Mouse (Mus musculus) liver, embryonic 15.5 days (tissue): ENCODE measurements around the gene Mef2d. TPM values are rescaled to one million over a fixed set of nuclear protein-coding genes. Genes with fewer than 3 reads are reported as not detected.

Experiments
- ATAC-seq: fragments of 200-750 bp; cut with Nextera tagmentation; 2 replicates; pipeline ENCODE4 v1.8.0; 2017; ENCODE audit warnings: moderate number of reproducible peaks, mild to moderate bottlenecking, moderate library complexity; ENCODE audit not compliant: insufficient read depth
- H3K27ac ChIP-seq: fragments of 300-500 bp; sonication (generic); replicated peaks from 2 replicates; pipeline ENCODE4 v1.5.1; 2015; ENCODE audit warnings: mild to moderate bottlenecking, inconsistent platforms
- H3K27me3 ChIP-seq: fragments of 300-500 bp; sonication (generic); 2 replicates; pipeline ENCODE4 v1.6.1; 2015; ENCODE audit warnings: mild to moderate bottlenecking, inconsistent platforms
- H3K36me3 ChIP-seq: fragments of 300-500 bp; sonication (generic); replicated peaks from 2 replicates; pipeline ENCODE4 v1.6.1; 2015; ENCODE audit warnings: moderate library complexity, mild to moderate bottlenecking, inconsistent platforms
- H3K4me1 ChIP-seq: fragments of 300-500 bp; sonication (generic); replicated peaks from 2 replicates; pipeline ENCODE4 v1.6.1; 2015; ENCODE audit warnings: inconsistent platforms
- H3K4me2 ChIP-seq: fragments of 300-500 bp; sonication (generic); 2 replicates; pipeline ENCODE4 v1.6.1; 2015; ENCODE audit warnings: moderate library complexity, mild to moderate bottlenecking, inconsistent platforms
- H3K4me3 ChIP-seq: fragments of 300-500 bp; sonication (generic); replicated peaks from 2 replicates; pipeline ENCODE4 v1.5.1; 2015; ENCODE audit warnings: mild to moderate bottlenecking, inconsistent platforms
- H3K9ac ChIP-seq: fragments of 300-500 bp; sonication (generic); 2 replicates; pipeline ENCODE4 v1.6.1; 2015; ENCODE audit warnings: moderate library complexity, mild to moderate bottlenecking, inconsistent platforms
- H3K9me3 ChIP-seq: fragments of 300-500 bp; sonication (generic); replicated peaks from 2 replicates; pipeline ENCODE4 v1.6.1; 2016; ENCODE audit warnings: inconsistent platforms
- WGBS: fragments of 180-500 bp; shearing (Covaris S2); methylation state at CpG from one replicate; pipeline ENCODE4 v1.1.7; 2015; ENCODE audit warnings: mixed read lengths; ENCODE audit not compliant: insufficient replicate concordance; 5-methylcytosine and 5-hydroxymethylcytosine counted together
- polyA plus RNA-seq: library from polyadenylated mRNA; unstranded; fragments of >200 nt; fragmentation: Nextera tagmentation; extraction: Ambion mirVana; gene quantifications from 2 replicates; pipeline ENCODE4 v1.2.1, GENCODE M21; 2015

The Mef2d gene
- polyA plus RNA-seq, 1 experiment from 2014 or later = 6.8 TPM

DNA sequence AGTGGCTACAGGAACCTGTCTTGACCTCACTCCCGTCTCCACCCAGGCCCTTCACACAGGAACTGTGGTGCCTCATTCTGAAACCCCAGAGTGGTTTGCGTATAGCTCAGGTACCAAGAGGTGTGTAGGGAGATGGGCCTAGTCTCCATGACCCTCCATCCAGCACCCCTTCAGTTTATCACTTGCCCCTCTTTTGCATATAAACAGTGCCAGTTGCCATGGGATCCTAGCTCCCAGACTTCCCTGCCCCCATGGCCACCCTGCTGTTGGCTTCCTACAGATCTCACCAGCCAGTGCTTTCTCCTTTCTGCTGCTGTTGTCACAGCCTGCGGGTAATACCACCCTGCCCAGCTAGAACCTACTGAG is 8.8 kb downstream of the Mef2d start:
- no peak for ATAC-seq
- 0 out of 2 replicates have a peak overlapping the region, but pooled peaks have one; percentile 43 for H3K4me2 ChIP-seq
- H3K9me3 ChIP-seq = no peaks in the 10 kb centered on the region
- peak overlapping the region; percentile 96; the same call in 1 of the 2 replicates for H3K27ac ChIP-seq
- peaks cover 8% of the 10 kb centered on the region for H3K36me3 ChIP-seq
- no peaks in the 10 kb centered on the region for H3K27me3 ChIP-seq
- H3K4me3 ChIP-seq = no peak overlapping the region
- H3K4me1 ChIP-seq = peaks cover 64% of the 10 kb centered on the region
- WGBS = 60% methylated on average over 3 of the region's 3 CpGs
- 0 out of 2 replicates have a peak overlapping the region, but pooled peaks have one; percentile 39 for H3K9ac ChIP-seq

DNA sequence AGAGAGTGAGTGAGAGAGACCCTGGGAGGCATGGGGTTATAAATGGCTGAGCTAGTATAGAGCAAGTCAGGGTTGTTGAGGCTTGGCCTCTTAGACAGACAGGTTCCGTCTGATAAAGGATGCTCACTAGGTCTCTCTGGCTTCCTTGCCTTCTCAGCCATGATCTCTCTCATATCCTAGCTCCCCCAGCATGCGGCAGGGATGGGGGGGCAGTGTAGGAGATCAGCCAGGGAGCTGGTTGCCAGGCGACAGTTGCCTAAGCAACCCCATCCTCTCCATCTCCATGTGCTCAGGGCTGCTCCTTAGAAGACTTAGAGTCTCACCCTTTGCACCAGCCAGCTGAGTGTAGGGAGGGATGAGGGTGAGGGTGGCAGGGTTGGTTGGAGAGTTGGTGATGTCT is 9.9 kb downstream of the Mef2d start:
- Histone ChIP-seq H3K27ac (no peak overlapping the region), H3K4me1 (peaks cover 53% of the 10 kb centered on the region), H3K9ac (no peak overlapping the region), H3K36me3 (peaks cover 19% of the 10 kb centered on the region), H3K4me3 (no peak overlapping the region), H3K4me2 (no peak overlapping the region), H3K27me3 (no peaks in the 10 kb centered on the region), H3K9me3 (no peaks in the 10 kb centered on the region)
- 56% methylated on average over 3 of the region's 3 CpGs for WGBS
- no peak for ATAC-seq

- no peak for ATAC-seq
- Histone ChIP-seq H3K9ac (no peak overlapping the region), H3K36me3 (peaks cover 33% of the 10 kb centered on the region), H3K9me3 (no peaks in the 10 kb centered on the region), H3K4me2 (no peak overlapping the region), H3K27ac (no peak overlapping the region), H3K4me1 (peaks cover 39% of the 10 kb centered on the region), H3K27me3 (no peaks in the 10 kb centered on the region), H3K4me3 (no peak overlapping the region)
- 58% methylated on average over 3 of the region's 3 CpGs for whole genome bisulfite sequencing
These were observed 11.3 kb downstream of the Mef2d start for GRCm38 (mm10) chr3:88153290-88154011.

DNA sequence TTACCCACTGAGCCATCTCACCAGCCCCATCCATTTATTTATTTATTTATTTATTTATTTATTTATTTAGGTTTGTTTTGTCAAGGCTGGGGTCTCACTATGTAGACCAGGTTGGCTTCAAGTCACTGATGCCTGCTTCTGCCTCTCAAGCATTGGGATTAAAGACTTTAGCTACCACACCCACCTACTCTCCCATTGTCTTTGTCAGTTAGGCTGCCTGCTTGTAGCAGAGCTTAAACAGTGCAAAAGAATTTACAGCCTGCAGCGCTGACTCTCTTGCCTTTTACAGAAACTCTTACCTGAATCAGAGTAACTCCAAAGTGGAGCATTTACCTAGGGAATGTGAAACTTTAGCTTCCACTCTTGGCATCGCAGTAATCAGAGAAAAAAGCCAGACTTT is 12.1 kb downstream of the Mef2d start:
- H3K4me1 ChIP-seq = peaks cover 31% of the 10 kb centered on the region
- no peaks in the 10 kb centered on the region for H3K27me3 ChIP-seq
- H3K36me3 ChIP-seq = peaks cover 41% of the 10 kb centered on the region
- no peak overlapping the region for H3K4me3 ChIP-seq
- WGBS = 69% methylated on average over 2 of the region's 2 CpGs
- no peak overlapping the region for H3K9ac ChIP-seq
- no peak overlapping the region for H3K27ac ChIP-seq
- H3K9me3 ChIP-seq = no peaks in the 10 kb centered on the region
- H3K4me2 ChIP-seq = no peak overlapping the region
- no peak for ATAC-seq

GRCm38 (mm10) chr3:88156817-88157216 is 14.6 kb downstream of the Mef2d start:
- no peak overlapping the region for H3K4me2 ChIP-seq
- ATAC-seq = no peak
- H3K27ac ChIP-seq = no peak overlapping the region
- H3K36me3 ChIP-seq = peaks cover 67% of the 10 kb centered on the region
- no peaks in the 10 kb centered on the region for H3K9me3 ChIP-seq
- peaks cover 5% of the 10 kb centered on the region; the same call in 1 of the 2 replicates for H3K4me1 ChIP-seq
- H3K9ac ChIP-seq = no peak overlapping the region
- H3K27me3 ChIP-seq = no peaks in the 10 kb centered on the region
- H3K4me3 ChIP-seq = no peak overlapping the region

- H3K36me3 ChIP-seq = peaks cover 79% of the 10 kb centered on the region
These were observed 15.8 kb downstream of the Mef2d start for GRCm38 (mm10) chr3:88157771-88158597.

GRCm38 (mm10) chr3:88158991-88159390 is 16.8 kb downstream of the Mef2d start:
- H3K27ac ChIP-seq = no peak overlapping the region
- H3K27me3 ChIP-seq = no peaks in the 10 kb centered on the region
- H3K9me3 ChIP-seq = no peaks in the 10 kb centered on the region
- no peak for ATAC-seq
- 75% methylated on average over 6 of the region's 6 CpGs for WGBS
- H3K4me3 ChIP-seq = no peak overlapping the region
- peaks cover 87% of the 10 kb centered on the region for H3K36me3 ChIP-seq
- H3K4me1 ChIP-seq = no peaks in the 10 kb centered on the region; the same call in 1 of the 2 replicates
- H3K9ac ChIP-seq = no peak overlapping the region
- no peak overlapping the region for H3K4me2 ChIP-seq

More at GRCm38 (mm10) chr3:88157771-88158597, 15.8 kb downstream of the Mef2d start:
- Histone ChIP-seq H3K9ac (no peak overlapping the region), H3K9me3 (no peaks in the 10 kb centered on the region), H3K4me2 (no peak overlapping the region), H3K4me3 (no peak overlapping the region), H3K4me1 (no peaks in the 10 kb centered on the region; the same call in 1 of the 2 replicates), H3K27ac (no peak overlapping the region), H3K27me3 (no peaks in the 10 kb centered on the region)
- peak; percentile 27; the same call in 1 of the 2 replicates for ATAC-seq
- 44% methylated on average over 23 of the region's 23 CpGs for WGBS

DNA sequence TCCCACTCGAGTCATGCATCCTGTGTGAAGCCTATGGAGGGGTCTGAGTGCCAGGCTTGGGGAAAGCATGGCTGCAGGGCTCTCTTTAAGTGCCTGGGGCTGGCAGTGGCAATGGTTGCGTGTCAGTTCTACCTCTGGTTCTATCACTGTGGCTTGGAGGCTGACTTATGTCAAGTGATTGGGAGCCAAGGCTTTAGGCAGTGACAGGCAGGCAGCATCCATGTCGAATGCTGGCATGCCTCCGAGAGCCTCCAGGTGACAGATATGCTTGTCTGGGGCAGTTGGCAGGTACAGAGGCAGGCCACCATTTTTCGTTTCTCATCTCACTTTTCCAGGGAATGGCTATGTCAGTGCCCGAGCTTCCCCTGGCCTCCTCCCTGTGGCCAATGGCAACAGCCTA is 18.7 kb downstream of the Mef2d start:
- Histone ChIP-seq H3K27me3 (no peaks in the 10 kb centered on the region), H3K4me2 (no peak overlapping the region), H3K4me1 (no peaks in the 10 kb centered on the region; the same call in 1 of the 2 replicates), H3K9ac (no peak overlapping the region), H3K27ac (no peak overlapping the region), H3K4me3 (no peak overlapping the region), H3K9me3 (no peaks in the 10 kb centered on the region), H3K36me3 (peaks cover 97% of the 10 kb centered on the region)
- no peak for ATAC-seq
- WGBS = 74% methylated on average over 6 of the region's 6 CpGs

DNA sequence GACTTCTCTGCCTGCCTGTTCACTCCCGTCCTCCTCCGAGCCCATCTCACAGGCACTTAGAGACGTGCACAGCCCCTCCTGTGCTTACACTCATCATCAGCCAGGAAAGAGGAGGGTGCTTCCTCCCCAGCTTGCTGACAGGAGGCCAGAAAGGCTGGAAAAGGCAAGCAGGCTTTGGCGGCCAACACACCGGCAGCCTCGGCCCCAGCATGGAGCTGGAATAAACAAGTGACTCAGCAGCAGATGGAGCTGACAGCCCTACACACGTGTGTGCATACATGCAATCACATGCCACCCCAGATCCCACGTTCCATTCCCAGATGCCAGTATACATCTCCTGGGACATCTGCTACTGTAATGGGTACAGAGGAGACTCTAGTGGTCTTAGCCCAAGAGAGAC is 20.1 kb downstream of the Mef2d start:
- 82% methylated on average over 8 of the region's 8 CpGs for WGBS
- no peak overlapping the region for H3K27ac ChIP-seq

DNA sequence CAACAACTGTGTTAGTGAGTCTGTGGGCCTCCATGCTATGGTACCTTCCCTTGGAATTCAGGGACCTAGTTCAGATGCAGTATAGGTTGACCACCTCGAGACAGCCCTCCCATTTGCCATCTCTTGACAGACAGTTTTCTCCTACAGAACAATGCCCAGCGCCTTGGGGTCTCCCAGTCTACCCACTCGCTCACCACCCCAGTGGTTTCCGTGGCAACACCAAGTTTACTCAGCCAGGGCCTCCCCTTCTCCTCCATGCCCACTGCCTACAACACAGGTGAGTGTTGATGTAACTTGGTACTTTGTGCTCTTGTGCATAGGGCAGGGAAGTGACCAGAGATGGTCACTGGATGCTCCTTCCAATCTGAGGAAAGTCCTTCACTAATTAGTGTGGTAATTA is 20.6 kb downstream of the Mef2d start:
- ATAC-seq = no peak
- Histone ChIP-seq H3K4me2 (no peak overlapping the region), H3K9ac (no peak overlapping the region), H3K9me3 (no peaks in the 10 kb centered on the region), H3K27me3 (no peaks in the 10 kb centered on the region), H3K36me3 (peaks cover 94% of the 10 kb centered on the region), H3K27ac (no peak overlapping the region), H3K4me3 (no peak overlapping the region), H3K4me1 (no peaks in the 10 kb centered on the region)
- 65% methylated on average over 4 of the region's 4 CpGs for WGBS

More for the DNA sequence above, 20.1 kb downstream of the Mef2d start:
- no peak for ATAC-seq
- Histone ChIP-seq H3K4me2 (no peak overlapping the region), H3K27me3 (no peaks in the 10 kb centered on the region), H3K4me3 (no peak overlapping the region), H3K36me3 (peaks cover 94% of the 10 kb centered on the region), H3K9me3 (no peaks in the 10 kb centered on the region), H3K4me1 (no peaks in the 10 kb centered on the region), H3K9ac (no peak overlapping the region)

DNA sequence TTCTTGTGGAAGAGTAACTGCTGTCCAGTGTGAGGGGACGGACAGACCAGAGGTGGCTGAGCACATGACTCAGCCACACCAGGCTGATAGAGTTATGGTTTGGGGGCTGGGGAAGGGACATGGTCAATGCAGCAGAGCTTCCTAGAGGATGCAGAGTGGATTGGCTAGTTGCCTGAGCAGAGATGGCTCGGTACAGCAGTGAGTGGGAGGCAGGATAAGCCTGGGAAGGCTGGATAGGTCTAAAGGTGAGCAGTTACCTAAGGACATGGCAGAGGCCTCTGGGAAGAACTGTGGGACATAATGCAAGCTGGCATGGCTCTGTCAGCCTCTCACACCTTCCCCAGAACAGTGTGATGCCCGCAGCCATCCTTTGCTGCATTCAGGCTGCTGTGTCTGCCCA is 21.7 kb downstream of the Mef2d start:
- Histone ChIP-seq H3K27me3 (no peaks in the 10 kb centered on the region), H3K4me3 (no peak overlapping the region), H3K36me3 (peaks cover 93% of the 10 kb centered on the region), H3K4me2 (no peak overlapping the region), H3K9ac (no peak overlapping the region), H3K27ac (no peak overlapping the region), H3K9me3 (no peaks in the 10 kb centered on the region), H3K4me1 (no peaks in the 10 kb centered on the region)
- WGBS = 66% methylated on average over 3 of the region's 3 CpGs
- no peak for ATAC-seq
